Mouse (Mus musculus) testis, adult 2 months (tissue): ENCODE results near the gene Gm10488. TPM values are rescaled to one million over a fixed set of nuclear protein-coding genes. Genes with fewer than 3 reads are reported as not detected.
"Not testable (repeated sequence)": the region's sequence is repeated elsewhere in the genome, so short reads cannot be mapped to it uniquely, and the experiment has no call there.

Experiments
- H3K27ac ChIP-seq: fragments of 200-500 bp; 2 replicates; pipeline ENCODE4 v1.5.1; 2012; ENCODE audit warnings: low read depth, low read length; ENCODE audit not compliant: control insufficient read depth, insufficient read depth
- H3K27me3 ChIP-seq: fragments of 200-500 bp; 2 replicates; pipeline ENCODE4 v1.6.1; 2012; ENCODE audit warnings: mild to moderate bottlenecking, low read length, moderate library complexity; ENCODE audit not compliant: control insufficient read depth, insufficient read depth
- H3K36me3 ChIP-seq: fragments of 200-500 bp; 2 replicates; pipeline ENCODE4 v1.6.1; 2012; ENCODE audit warnings: mild to moderate bottlenecking, low read length; ENCODE audit not compliant: control insufficient read depth, insufficient read depth
- H3K4me1 ChIP-seq: fragments of 200-500 bp; 2 replicates; pipeline ENCODE4 v1.6.1; 2012; ENCODE audit warnings: low read length; ENCODE audit not compliant: control insufficient read depth, insufficient read depth
- H3K4me3 ChIP-seq: fragments of 200-500 bp; 2 replicates; pipeline ENCODE4 v1.5.1; 2012; ENCODE audit warnings: low read depth, mild to moderate bottlenecking, low read length, moderate library complexity, mixed read lengths; ENCODE audit not compliant: control insufficient read depth
- polyA plus RNA-seq: library from polyadenylated mRNA; depleted of rRNA; stranded (reverse); fragments of >200 nt; gene quantifications from 2 replicates; pipeline ENCODE4 v1.2.3, GENCODE M21; 2012; rRNA removed

Gm10488 gene
- 5.2 and 12.7 TPM in 2 replicates for polyA plus RNA-seq

- not testable (repeated sequence) for H3K4me1 ChIP-seq, H3K27me3 ChIP-seq, H3K27ac ChIP-seq, H3K36me3 ChIP-seq, H3K4me3 ChIP-seq
Measured at GRCm38 (mm10) chrX:29976014-29976413, at the start of gene Gm10488. Gm10488 (plus strand) TSS chrX:29976314.
